In the genomic region with DNA sequence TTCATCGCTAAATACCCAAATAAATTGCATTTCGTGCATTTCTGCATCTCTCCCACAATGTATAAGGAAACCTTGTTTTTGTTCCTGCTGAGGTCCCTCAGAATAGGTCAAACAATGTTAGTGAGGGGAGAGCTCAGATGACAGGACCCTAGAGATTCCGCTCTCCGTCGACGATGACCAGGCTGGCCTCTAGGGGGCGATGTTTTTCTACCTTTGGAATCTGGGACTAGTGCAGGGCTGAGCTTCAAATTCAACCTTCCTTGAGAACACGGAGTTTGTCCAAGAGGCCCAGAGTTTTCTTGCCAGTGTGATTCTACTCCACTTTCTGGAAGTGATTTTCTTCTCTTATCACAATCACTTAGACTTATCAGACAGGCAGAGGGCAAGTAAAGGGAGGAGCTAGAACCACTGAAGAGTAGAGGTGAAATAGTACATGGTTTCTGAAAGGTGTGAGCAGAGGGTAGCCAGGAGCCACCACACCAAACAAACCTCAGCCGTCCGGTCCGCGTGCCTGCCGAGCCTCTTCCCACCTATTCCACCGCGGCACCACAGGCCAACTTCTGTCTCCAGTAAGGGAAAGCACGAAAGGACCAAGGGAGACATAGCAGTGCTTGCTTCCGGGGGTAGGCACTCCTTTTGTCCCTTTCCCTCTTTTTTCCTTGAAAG, we compare ENCODE assay signal across 8 mouse cellular contexts. TPM values are rescaled to one million over a fixed set of nuclear protein-coding genes. Genes with fewer than 3 reads are reported as not detected.
A peak's percentile ranks its signal among the peaks of the same experiment; 100 is the strongest.
DNase-seq lines count a peak whose midpoint lies in the region; ATAC-seq lines count a peak whose summit lies in the region.

No protein-coding gene starts in this region.

- H3K4me1 ChIP-seq in hindbrain, embryonic 14.5 days (replicated peaks; ENCODE audit: control insufficient read depth, insufficient read depth, low read length): no peaks in the 10 kb centered on the region; the same call in none of the 2 replicates

- WGBS in hindbrain, embryonic 14.5 days: 12% methylated on average over 17 of the region's 17 CpGs

- no peak overlapping the region for H3K27ac ChIP-seq in hindbrain, embryonic 14.5 days

- H3K36me3 ChIP-seq in hindbrain, embryonic 14.5 days (replicated peaks; ENCODE audit: control insufficient read depth, insufficient read depth): no peaks in the 10 kb centered on the region

- DNase-seq in Muller cell, postnatal 12 days (ENCODE audit: inconsistent ontology term): peak; percentile 70
- DNase-seq in cerebellum, postnatal 10 days: peak; percentile 93 to 97
- peak; percentile 84 to 86 for DNase-seq in frontal cortex, postnatal 25 days (ENCODE audit: low spot score in 2 of 2)
- peak; percentile 90 for DNase-seq in hindbrain, embryonic 14.5 days (ENCODE audit: low spot score)
- DNase-seq in layer of hippocampus, postnatal 25 days (ENCODE audit: extremely low spot score in 1 of 2, low spot score in 1 of 2): peak; percentile 83 to 95
- peak; percentile 93 for DNase-seq in lung, postnatal 36 days
- DNase-seq in retina, postnatal 1 day: peak; percentile 90
- peak; percentile 60 to 72 for DNase-seq in urinary bladder, adult 18-20 months (ENCODE audit: low spot score in 2 of 2)

- H3K27me3 ChIP-seq in hindbrain, embryonic 14.5 days (ENCODE audit: control insufficient read depth, insufficient read depth, low read length): no peaks in the 10 kb centered on the region

- peak; percentile 73 for ATAC-seq in hindbrain, embryonic 14.5 days (ENCODE audit: low FRiP score)

- H3K9ac ChIP-seq in hindbrain, embryonic 14.5 days: no peak overlapping the region

- H3K9me3 ChIP-seq in hindbrain, embryonic 14.5 days (ENCODE audit: control insufficient read depth, low read length): no peaks in the 10 kb centered on the region

- 0 out of 2 replicates have a peak overlapping the region, but pooled peaks have one; percentile 73 for H3K4me2 ChIP-seq in hindbrain, embryonic 14.5 days (replicated peaks)

- no peak overlapping the region for H3K4me3 ChIP-seq in hindbrain, embryonic 14.5 days (replicated peaks; ENCODE audit: low read length)

RNA-seq across cellular contexts. Expression of a gene that starts 11.3 kb away (rescaled TPM):
- polyA plus RNA-seq in hindbrain, embryonic 14.5 days (2014; fragmentation: Nextera tagmentation; extraction: Ambion mirVana): 90.0 and 99.7 TPM in 2 replicates
- total RNA-seq in layer of hippocampus, postnatal 25 days (2021): 10 to 100 TPM; 53.6 to 61.4 TPM

RNA-seq across cellular contexts. Expression of a gene that starts 25.8 kb away (rescaled TPM):
- 15.3 and 15.7 TPM in 2 replicates for polyA plus RNA-seq in hindbrain, embryonic 14.5 days (2014; fragmentation: Nextera tagmentation; extraction: Ambion mirVana)
- 1 to 10 TPM; 2.4 to 3.9 TPM for total RNA-seq in layer of hippocampus, postnatal 25 days (2021)

RNA-seq across cellular contexts. Expression of a gene that starts 48.8 kb away (rescaled TPM):
- polyA plus RNA-seq in hindbrain, embryonic 14.5 days (2014; fragmentation: Nextera tagmentation; extraction: Ambion mirVana): 3.2 and 5.0 TPM in 2 replicates
- 1 to 10 TPM; 1.3 to 2.4 TPM for total RNA-seq in layer of hippocampus, postnatal 25 days (2021)

RNA-seq across cellular contexts. Expression of a gene that starts 52.7 kb away (rescaled TPM):
- polyA plus RNA-seq in hindbrain, embryonic 14.5 days (2014; fragmentation: Nextera tagmentation; extraction: Ambion mirVana): 32.5 and 41.1 TPM in 2 replicates
- 10 to 100 TPM; 22.6 to 23.0 TPM for total RNA-seq in layer of hippocampus, postnatal 25 days (2021)
